Mouse (Mus musculus) limb, embryonic 14.5 days (tissue): ENCODE data around the gene Plekhg5. TPM values are rescaled to one million over a fixed set of nuclear protein-coding genes. Genes with fewer than 3 reads are reported as not detected.
A peak's percentile ranks its signal among the peaks of the same experiment; 100 is the strongest.

Source experiments
- ATAC-seq: fragments of 200-750 bp; cut with Nextera tagmentation; 2 replicates; pipeline ENCODE4 v1.8.0; 2017; ENCODE audit warnings: low read depth, moderate number of reproducible peaks, moderate TSS enrichment; ENCODE audit not compliant: low FRiP score
- DNase-seq: peaks from one replicate; pipeline ENCODE4 v3.0.0-alpha.2; 2015; ENCODE audit warnings: low spot score
- H3K27ac ChIP-seq: fragments of 300-500 bp; sonication (generic); replicated peaks from 2 replicates; pipeline ENCODE4 v1.5.1; 2014; ENCODE audit warnings: low read depth, mild to moderate bottlenecking, low read length, moderate library complexity, mixed read lengths
- H3K27me3 ChIP-seq: fragments of 300-500 bp; sonication (generic); 2 replicates; pipeline ENCODE4 v1.6.1; 2014; ENCODE audit warnings: low read length, mixed read lengths; ENCODE audit not compliant: control insufficient read depth, insufficient read depth
- H3K36me3 ChIP-seq: fragments of 300-500 bp; sonication (generic); 2 replicates; pipeline ENCODE4 v1.6.1; 2014; ENCODE audit warnings: mild to moderate bottlenecking, low read length, moderate library complexity, mixed read lengths; ENCODE audit not compliant: control insufficient read depth, insufficient read depth
- H3K4me1 ChIP-seq: fragments of 300-500 bp; sonication (generic); 2 replicates; pipeline ENCODE4 v1.6.1; 2014; ENCODE audit warnings: antibody characterized with exemption, low read length, mixed read lengths; ENCODE audit not compliant: control insufficient read depth, insufficient read depth
- H3K4me2 ChIP-seq: fragments of 300-500 bp; sonication (generic); replicated peaks from 2 replicates; pipeline ENCODE4 v1.6.1; 2014; ENCODE audit warnings: low read depth, mild to moderate bottlenecking, low read length, moderate library complexity; ENCODE audit not compliant: severe bottlenecking
- H3K4me3 ChIP-seq: fragments of 300-500 bp; sonication (generic); replicated peaks from 2 replicates; pipeline ENCODE4 v1.5.1; 2014; ENCODE audit warnings: low read length
- H3K9ac ChIP-seq: fragments of 300-500 bp; sonication (generic); 2 replicates; pipeline ENCODE4 v1.6.1; 2014; ENCODE audit warnings: mild to moderate bottlenecking, low read depth, low read length, moderate library complexity; ENCODE audit not compliant: severe bottlenecking
- H3K9me3 ChIP-seq: fragments of 300-500 bp; sonication (generic); 2 replicates; pipeline ENCODE4 v1.6.1; 2016; ENCODE audit warnings: low read length; ENCODE audit not compliant: control insufficient read depth
- POLR2A ChIP-seq: fragments of 200-500 bp; IDR thresholded peaks from 2 replicates; pipeline ENCODE4 v1.8.0; 2012; ENCODE audit warnings: inconsistent platforms, mild to moderate bottlenecking, moderate library complexity, borderline replicate concordance; ENCODE audit not compliant: insufficient read depth, insufficient read length; ENCODE audit errors: extremely low read depth
- WGBS: fragments of 180-500 bp; shearing (Covaris S2); extraction: QIAGEN DNeasy Blood & Tissue Kit; methylation state at CpG from one replicate; pipeline ENCODE4 v1.1.7; 2014; 5-methylcytosine and 5-hydroxymethylcytosine counted together
- polyA plus RNA-seq, 2 experiments: library from polyadenylated mRNA; depleted of rRNA in 1 of 2; stranded (reverse) in 1 of 2; unstranded in 1 of 2; fragments of >200 nt; fragmentation: Nextera tagmentation in 1 of 2; extraction: Ambion mirVana in 1 of 2; gene quantifications; 2 replicates each; pipeline versions ENCODE4 v1.2.1 to v1.2.3; 2012 to 2014

Plekhg5 gene
- polyA plus RNA-seq, 2 experiments, result 14.1 to 25.0 TPM

GRCm38 (mm10) chr4:152159285-152159678 lies 87.0 kb downstream of the Plekhg5 start:
- Histone ChIP-seq H3K4me3 (0 out of 2 replicates have a peak overlapping the region, but pooled peaks have one; percentile 4), H3K4me2 (no peak overlapping the region), H3K9ac (no peak overlapping the region), H3K9me3 (no peaks in the 10 kb centered on the region), H3K27me3 (peaks cover 63% of the 10 kb centered on the region), H3K4me1 (peaks cover 8% of the 10 kb centered on the region; the same call in 1 of the 2 replicates), H3K27ac (no peak overlapping the region), H3K36me3 (no peaks in the 10 kb centered on the region)
- TF ChIP-seq POLR2A, result no peak
- WGBS, result 4% methylated on average over 15 of the region's 19 CpGs
- DNase-seq, result no peak
- no peak for ATAC-seq

GRCm38 (mm10) chr4:152160748-152161147 lies 88.5 kb downstream of the Plekhg5 start:
- Histone ChIP-seq H3K9ac (no peak overlapping the region), H3K4me3 (no peak overlapping the region), H3K9me3 (no peaks in the 10 kb centered on the region), H3K4me1 (peaks cover 10% of the 10 kb centered on the region; the same call in 1 of the 2 replicates), H3K27me3 (peaks cover 54% of the 10 kb centered on the region), H3K4me2 (no peak overlapping the region), H3K27ac (no peak overlapping the region), H3K36me3 (no peaks in the 10 kb centered on the region)
- ATAC-seq (no peak), DNase-seq (no peak)
- TF ChIP-seq POLR2A, result no peak
- 50% methylated on average over 4 of the region's 4 CpGs for WGBS

- H3K4me1 ChIP-seq, result peaks cover 10% of the 10 kb centered on the region; the same call in 1 of the 2 replicates
- no peak overlapping the region for H3K27ac ChIP-seq
- no peaks in the 10 kb centered on the region for H3K36me3 ChIP-seq
- no peak overlapping the region for H3K4me3 ChIP-seq
- no peaks in the 10 kb centered on the region for H3K9me3 ChIP-seq
- no peak for TF ChIP-seq POLR2A
- no peak overlapping the region for H3K4me2 ChIP-seq
- no peak for ATAC-seq
- peaks cover 54% of the 10 kb centered on the region for H3K27me3 ChIP-seq
- no peak for DNase-seq
- no peak overlapping the region for H3K9ac ChIP-seq
- 67% methylated on average over 6 of the region's 6 CpGs for WGBS
Measured at GRCm38 (mm10) chr4:152161601-152162000, 89.3 kb downstream of the Plekhg5 start.

GRCm38 (mm10) chr4:152162748-152163147 lies 90.5 kb downstream of the Plekhg5 start:
- 91% methylated on average over 2 of the region's 2 CpGs for WGBS
- H3K9ac ChIP-seq, result no peak overlapping the region
- H3K9me3 ChIP-seq, result no peaks in the 10 kb centered on the region
- TF ChIP-seq POLR2A, result no peak
- no peak overlapping the region for H3K27ac ChIP-seq
- H3K4me3 ChIP-seq, result no peak overlapping the region
- peaks cover 10% of the 10 kb centered on the region; the same call in 1 of the 2 replicates for H3K4me1 ChIP-seq
- no peak overlapping the region for H3K4me2 ChIP-seq
- H3K27me3 ChIP-seq, result peaks cover 45% of the 10 kb centered on the region
- DNase-seq (no peak), ATAC-seq (no peak)
- no peaks in the 10 kb centered on the region for H3K36me3 ChIP-seq

Other genes starting within 250 kb of the Plekhg5 start
- gene Camta1, start 210.6 kb upstream of the Plekhg5 start, polyA plus RNA-seq (2012; rRNA removed), result 28.6 and 29.2 TPM in 2 replicates
- 78.8 and 91.1 TPM in 2 replicates for gene Camta1, start 210.6 kb upstream of the Plekhg5 start, polyA plus RNA-seq (2014; fragmentation: Nextera tagmentation; extraction: Ambion mirVana)
- gene Dnajc11, start 138.8 kb upstream of the Plekhg5 start, polyA plus RNA-seq (2012; rRNA removed), result 56.9 and 73.1 TPM in 2 replicates
- 50.9 and 52.5 TPM in 2 replicates for gene Dnajc11, start 138.8 kb upstream of the Plekhg5 start, polyA plus RNA-seq (2014; fragmentation: Nextera tagmentation; extraction: Ambion mirVana)
- 60.6 and 61.6 TPM in 2 replicates for gene Thap3, start 83.5 kb upstream of the Plekhg5 start, polyA plus RNA-seq (2012; rRNA removed)
- 36.1 and 37.5 TPM in 2 replicates for gene Thap3, start 83.5 kb upstream of the Plekhg5 start, polyA plus RNA-seq (2014; fragmentation: Nextera tagmentation; extraction: Ambion mirVana)
- 35.1 and 40.5 TPM in 2 replicates for gene Phf13, start 76.2 kb upstream of the Plekhg5 start, polyA plus RNA-seq (2012; rRNA removed)
- gene Phf13, start 76.2 kb upstream of the Plekhg5 start, polyA plus RNA-seq (2014; fragmentation: Nextera tagmentation; extraction: Ambion mirVana), result 33.7 and 37.1 TPM in 2 replicates
- 18.8 and 25.7 TPM in 2 replicates for gene Klhl21, start 63.7 kb upstream of the Plekhg5 start, polyA plus RNA-seq (2012; rRNA removed)
- 11.0 and 11.1 TPM in 2 replicates for gene Klhl21, start 63.7 kb upstream of the Plekhg5 start, polyA plus RNA-seq (2014; fragmentation: Nextera tagmentation; extraction: Ambion mirVana)
- gene Zbtb48, start 44.8 kb upstream of the Plekhg5 start, polyA plus RNA-seq (2012; rRNA removed), result 31.2 and 41.5 TPM in 2 replicates
- gene Zbtb48, start 44.8 kb upstream of the Plekhg5 start, polyA plus RNA-seq (2014; fragmentation: Nextera tagmentation; extraction: Ambion mirVana), result 25.4 and 27.4 TPM in 2 replicates
- 1.0 and 1.7 TPM in 2 replicates for gene Tas1r1, start 33.9 kb upstream of the Plekhg5 start, polyA plus RNA-seq (2012; rRNA removed)
- gene Tas1r1, start 33.9 kb upstream of the Plekhg5 start, polyA plus RNA-seq (2014; fragmentation: Nextera tagmentation; extraction: Ambion mirVana), result 0.93 and 1.3 TPM in 2 replicates
- 28.5 and 33.4 TPM in 2 replicates for gene Nol9, start 33.2 kb upstream of the Plekhg5 start, polyA plus RNA-seq (2012; rRNA removed)
- 25.9 and 32.2 TPM in 2 replicates for gene Nol9, start 33.2 kb upstream of the Plekhg5 start, polyA plus RNA-seq (2014; fragmentation: Nextera tagmentation; extraction: Ambion mirVana)
- 5.6 and 6.0 TPM in 2 replicates for gene Tnfrsf25, start 43.4 kb downstream of the Plekhg5 start, polyA plus RNA-seq (2012; rRNA removed)
- gene Tnfrsf25, start 43.4 kb downstream of the Plekhg5 start, polyA plus RNA-seq (2014; fragmentation: Nextera tagmentation; extraction: Ambion mirVana), result 1.0 TPM in 2 replicates
- gene Espn, start 79.9 kb downstream of the Plekhg5 start, polyA plus RNA-seq (2012; rRNA removed), result 1.7 TPM in 2 replicates
- 1.4 and 1.7 TPM in 2 replicates for gene Espn, start 79.9 kb downstream of the Plekhg5 start, polyA plus RNA-seq (2014; fragmentation: Nextera tagmentation; extraction: Ambion mirVana)
- gene Hes2, start 86.4 kb downstream of the Plekhg5 start, polyA plus RNA-seq (2012; rRNA removed), result 0.03 and 0.04 TPM in 2 replicates
- not detected in 2 replicates for gene Hes2, start 86.4 kb downstream of the Plekhg5 start, polyA plus RNA-seq (2014; fragmentation: Nextera tagmentation; extraction: Ambion mirVana)
- gene Acot7, start 105.6 kb downstream of the Plekhg5 start, polyA plus RNA-seq (2012; rRNA removed), result 47.7 and 50.3 TPM in 2 replicates
- 47.3 and 48.4 TPM in 2 replicates for gene Acot7, start 105.6 kb downstream of the Plekhg5 start, polyA plus RNA-seq (2014; fragmentation: Nextera tagmentation; extraction: Ambion mirVana)
- gene Gpr153, start 201.7 kb downstream of the Plekhg5 start, polyA plus RNA-seq (2012; rRNA removed), result 56.5 and 79.5 TPM in 2 replicates
- gene Gpr153, start 201.7 kb downstream of the Plekhg5 start, polyA plus RNA-seq (2014; fragmentation: Nextera tagmentation; extraction: Ambion mirVana), result 28.6 and 33.0 TPM in 2 replicates
- gene Hes3, start 219.2 kb downstream of the Plekhg5 start, polyA plus RNA-seq (2012; rRNA removed), result 0.03 and 0.13 TPM in 2 replicates
- gene Hes3, start 219.2 kb downstream of the Plekhg5 start, polyA plus RNA-seq (2014; fragmentation: Nextera tagmentation; extraction: Ambion mirVana), result not detected in 2 replicates
- gene Icmt, start 224.7 kb downstream of the Plekhg5 start, polyA plus RNA-seq (2012; rRNA removed), result 26.6 and 30.7 TPM in 2 replicates
- gene Icmt, start 224.7 kb downstream of the Plekhg5 start, polyA plus RNA-seq (2014; fragmentation: Nextera tagmentation; extraction: Ambion mirVana), result 27.6 and 32.7 TPM in 2 replicates
- gene Rnf207, start 246.5 kb downstream of the Plekhg5 start, polyA plus RNA-seq (2012; rRNA removed), result 0.92 and 1.1 TPM in 2 replicates
- gene Rnf207, start 246.5 kb downstream of the Plekhg5 start, polyA plus RNA-seq (2014; fragmentation: Nextera tagmentation; extraction: Ambion mirVana), result 0.39 and 0.50 TPM in 2 replicates